Mouse (Mus musculus) Patski (cell line): ENCODE data around the gene Irf2. TPM values are rescaled to one million over a fixed set of nuclear protein-coding genes. Genes with fewer than 3 reads are reported as not detected.

Experiments used
- ATAC-seq: fragments of 100-300 bp; one replicate; pipeline ENCODE4 v1.8.0; 2021
- CTCF ChIA-PET: fragments of 350-600 bp; sonication (Branson Sonifier 250); formaldehyde crosslinking; loops from one replicate; lab custom pipeline; 2022; ENCODE audit warnings: inconsistent platforms; lab: Charles Lee
- POLR2A ChIA-PET: fragments of 350-600 bp; sonication (Branson Sonifier 250); formaldehyde crosslinking; loops from one replicate; lab custom pipeline; 2022; ENCODE audit warnings: antibody characterized with exemption, inconsistent platforms; lab: Charles Lee
- DNase-seq: peaks from one replicate; pipeline ENCODE4 v3.0.0-alpha.2; 2011; ENCODE audit warnings: low read depth, low spot score
- H3K27me3 ChIP-seq: fragments of 371-371 bp; one replicate; pipeline ENCODE4 v1.5.1; 2021
- CTCF ChIP-seq: fragments of 100-300 bp; IDR thresholded peaks from one replicate; pipeline ENCODE4 v1.5.1; 2021
- in situ Hi-C: fragments of 300-500 bp; cut with MboI; formaldehyde crosslinking; loops from 3 replicates; pipeline ENCODE4 v1.11.1; 2018; ENCODE audit warnings: low pct_unique_long_range_greater_than_20kb, mixed read lengths
- polyA plus RNA-seq: library from polyadenylated mRNA; unstranded; gene quantifications from one replicate; pipeline ENCODE4 v1.2.3, GENCODE M21; 2021

Irf2 gene
- polyA plus RNA-seq, 1 experiment from 2014 or later, result 36.5 TPM

- no peak for DNase-seq
- CTCF ChIA-PET, result interaction anchor here (1.3 kb wide), 1 partner anchor 14 kb away, joined by 3 read pairs; no protein-coding TSS in a partner anchor
- H3K27me3 ChIP-seq, result no peaks in the 10 kb centered on the region
- in situ Hi-C loops, result no loop called here
- no peak for TF ChIP-seq CTCF
- POLR2A ChIA-PET, result interaction anchor here (0.6 kb wide), 1 partner anchor 438 kb away, joined by 3 read pairs; no protein-coding TSS in a partner anchor
- no peak for ATAC-seq
Observed at GRCm38 (mm10) chr8:46882743-46883142, 143.2 kb downstream of the Irf2 start.

DNA sequence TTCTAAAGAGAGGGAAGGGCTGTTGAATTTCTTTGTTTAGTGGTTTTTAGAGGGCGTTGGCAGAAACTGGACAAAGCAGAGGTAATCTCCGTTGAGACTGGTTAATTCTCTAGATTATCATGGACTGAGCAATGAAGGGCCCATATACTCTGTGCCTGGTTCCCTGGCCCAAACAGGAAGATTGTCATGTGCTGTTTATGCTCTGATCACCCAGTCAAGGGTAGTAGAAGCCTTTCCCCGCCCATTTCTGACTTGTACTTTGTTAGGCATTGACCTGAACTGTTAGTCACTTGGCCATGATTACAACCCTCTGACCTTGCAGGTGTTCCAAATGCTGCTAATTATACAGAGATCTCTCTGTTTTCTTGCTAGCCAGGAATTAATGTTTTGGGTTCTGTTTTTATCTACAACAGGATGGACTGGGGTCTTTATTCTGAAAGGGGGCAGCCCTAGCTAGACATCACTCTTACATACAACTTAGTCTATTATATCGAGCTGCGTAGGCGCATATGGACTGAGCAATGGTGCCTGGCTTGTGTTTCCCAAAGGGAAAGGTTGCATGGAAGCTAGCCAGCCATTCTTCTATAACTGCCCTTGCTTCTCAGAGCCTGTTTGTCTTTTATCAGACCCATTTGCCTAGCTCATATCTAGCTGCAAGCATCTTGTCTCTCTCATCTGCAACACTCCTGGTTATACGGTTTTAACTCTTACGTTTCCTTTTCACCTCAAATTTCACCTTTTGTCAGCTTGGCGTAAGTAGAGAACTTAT is 143.9 kb downstream of the Irf2 start:
- no peak for ATAC-seq
- no peak for DNase-seq
- in situ Hi-C loops, result no loop called here
- POLR2A ChIA-PET, result interaction anchor here (0.6 kb wide), 1 partner anchor 437 kb away, joined by 3 read pairs; no protein-coding TSS in a partner anchor
- no peak for TF ChIP-seq CTCF
- CTCF ChIA-PET, result no interaction called here
- no peaks in the 10 kb centered on the region for H3K27me3 ChIP-seq

DNA sequence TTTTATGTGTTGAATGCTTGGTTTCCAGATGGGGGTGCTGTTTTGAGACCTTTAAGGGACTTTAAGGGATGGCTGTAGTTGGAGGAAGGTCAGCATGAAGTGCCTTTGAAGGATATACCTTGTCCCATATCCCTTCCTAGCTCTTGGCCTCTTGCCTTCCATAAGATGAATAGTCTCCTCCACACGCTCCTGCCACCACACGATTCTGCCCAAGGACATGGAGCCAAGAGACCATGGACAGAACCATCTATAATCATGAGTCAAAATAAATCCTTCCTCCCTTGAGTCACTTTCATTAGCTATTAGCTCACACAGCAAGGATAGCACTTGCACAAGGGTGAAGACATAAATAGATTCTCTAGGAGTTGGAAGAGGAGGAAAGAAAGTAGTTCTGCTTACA is 146.3 kb downstream of the Irf2 start:
- TF ChIP-seq CTCF, result no peak
- DNase-seq, result no peak
- H3K27me3 ChIP-seq, result no peaks in the 10 kb centered on the region
- ChIA-PET POLR2A (no interaction called here), CTCF (no interaction called here)
- in situ Hi-C loops, result no loop called here
- ATAC-seq, result no peak

GRCm38 (mm10) chr8:46886216-46886615 is 146.7 kb downstream of the Irf2 start:
- ATAC-seq (no peak), DNase-seq (no peak)
- ChIA-PET POLR2A (no interaction called here), CTCF (no interaction called here)
- TF ChIP-seq CTCF, result no peak
- in situ Hi-C loops, result no loop called here
- no peaks in the 10 kb centered on the region for H3K27me3 ChIP-seq

- CTCF ChIA-PET, result no interaction called here
- in situ Hi-C loops, result no loop called here
Observed at GRCm38 (mm10) chr8:46887396-46887795, 147.9 kb downstream of the Irf2 start.

DNA sequence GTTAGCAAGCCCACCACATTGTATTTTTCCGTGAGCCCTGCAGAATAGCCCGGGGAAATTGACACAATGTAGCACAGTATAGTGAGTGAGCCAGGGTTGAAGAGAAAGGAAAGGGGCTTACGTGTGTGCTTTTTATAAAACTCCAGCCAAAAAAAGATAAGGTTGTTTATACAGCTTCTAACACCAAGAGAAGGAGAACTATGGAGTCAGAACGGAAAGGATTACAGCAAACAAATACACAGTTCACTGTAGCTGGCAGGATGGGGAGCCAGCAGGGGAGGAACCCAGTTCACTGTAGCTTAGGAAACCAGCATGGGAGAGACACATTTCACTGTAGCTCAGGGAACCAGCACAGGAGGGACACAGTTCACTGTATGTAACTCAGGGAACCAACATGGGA is 149.0 kb downstream of the Irf2 start:
- ATAC-seq (no peak), DNase-seq (no peak)
- H3K27me3 ChIP-seq, result no peaks in the 10 kb centered on the region
- TF ChIP-seq CTCF, result no peak
- in situ Hi-C loops, result no loop called here
- CTCF ChIA-PET, result interaction anchor here (0.7 to 1.1 kb wide), 2 partner anchors 11 to 39 kb away, joined by 3 read pairs; no protein-coding TSS in a partner anchor
- POLR2A ChIA-PET, result interaction anchor here (0.7 kb wide), 1 partner anchor 11 kb away, joined by 3 read pairs; no protein-coding TSS in a partner anchor

More at GRCm38 (mm10) chr8:46887396-46887795, 147.9 kb downstream of the Irf2 start:
- no peak for ATAC-seq
- TF ChIP-seq CTCF, result no peak
- DNase-seq, result no peak
- no peaks in the 10 kb centered on the region for H3K27me3 ChIP-seq
- POLR2A ChIA-PET, result no interaction called here

GRCm38 (mm10) chr8:46890241-46890640 is 150.7 kb downstream of the Irf2 start:
- ATAC-seq (no peak), DNase-seq (no peak)
- in situ Hi-C loops, result no loop called here
- no peak for TF ChIP-seq CTCF
- CTCF ChIA-PET, result interaction anchor here (1.0 kb wide), 1 partner anchor 29 kb away, joined by 3 read pairs; no protein-coding TSS in a partner anchor
- H3K27me3 ChIP-seq, result no peaks in the 10 kb centered on the region
- POLR2A ChIA-PET, result no interaction called here

DNA sequence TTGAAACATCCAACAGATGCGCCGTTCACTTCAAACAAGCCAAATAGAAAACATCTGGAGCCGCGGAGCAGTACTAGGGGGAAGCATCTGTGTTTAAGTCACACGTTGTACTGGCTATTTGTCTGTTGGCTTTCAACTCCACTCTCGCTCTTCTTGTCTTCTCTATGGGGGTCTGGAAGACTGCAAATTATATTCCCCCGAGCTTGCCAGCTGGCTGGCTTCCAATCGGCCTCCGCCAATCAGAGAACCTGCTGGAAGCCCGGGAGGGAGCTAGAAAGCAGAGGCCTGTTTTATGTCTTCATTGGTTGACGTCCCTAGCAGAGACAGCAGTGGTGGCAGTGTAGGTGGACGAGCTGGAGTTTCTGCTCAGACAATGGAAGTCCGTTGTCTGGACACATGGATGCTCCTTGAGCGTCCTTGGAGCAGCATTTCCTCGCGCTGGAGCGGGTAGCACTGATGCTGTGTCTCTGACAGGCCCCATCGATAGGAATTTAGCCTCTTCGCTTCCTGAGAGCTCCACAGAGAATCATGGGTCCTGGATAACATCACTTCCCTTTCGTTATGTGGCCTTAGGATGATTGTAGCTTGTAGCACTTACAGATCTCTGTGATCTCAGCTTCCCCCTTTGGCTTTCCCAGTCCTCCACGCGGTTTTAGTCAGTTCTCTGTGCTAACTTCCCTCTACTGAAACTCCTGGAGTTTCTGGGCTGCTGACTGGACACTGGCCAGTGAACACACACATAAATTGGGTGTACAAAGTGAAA is 153.2 kb downstream of the Irf2 start:
- TF ChIP-seq CTCF, result no peak

DNA sequence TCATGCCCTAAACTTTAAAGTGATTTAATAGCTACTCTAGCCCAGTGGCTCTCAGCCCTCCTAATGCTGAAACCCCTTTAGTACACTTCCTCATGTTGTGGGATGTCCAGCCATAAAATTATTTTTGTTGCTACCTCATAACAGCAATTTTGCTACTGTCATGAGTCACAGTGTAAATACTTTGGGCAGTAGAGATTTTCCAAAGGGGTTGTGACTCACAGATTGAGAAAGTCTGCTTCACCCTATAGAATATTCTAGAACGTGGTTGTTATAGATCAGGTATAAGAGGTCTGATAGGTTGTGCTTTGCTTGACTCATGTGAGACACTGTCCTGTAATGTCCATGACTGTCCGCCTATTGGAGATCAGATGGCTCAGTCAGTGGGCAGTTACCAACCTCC is 154.9 kb downstream of the Irf2 start:
- in situ Hi-C loops, result no loop called here
- CTCF ChIA-PET, result interaction anchor here (1.1 kb wide), 1 partner anchor 13 kb away, joined by 3 read pairs; no protein-coding TSS in a partner anchor
- no peak for ATAC-seq
- no peaks in the 10 kb centered on the region for H3K27me3 ChIP-seq
- no peak for DNase-seq
- POLR2A ChIA-PET, result no interaction called here
- no peak for TF ChIP-seq CTCF

More for the DNA sequence above, 153.2 kb downstream of the Irf2 start:
- ChIA-PET POLR2A (no interaction called here), CTCF (no interaction called here)
- in situ Hi-C loops, result no loop called here
- no peak for ATAC-seq
- no peaks in the 10 kb centered on the region for H3K27me3 ChIP-seq
- no peak for DNase-seq

DNA sequence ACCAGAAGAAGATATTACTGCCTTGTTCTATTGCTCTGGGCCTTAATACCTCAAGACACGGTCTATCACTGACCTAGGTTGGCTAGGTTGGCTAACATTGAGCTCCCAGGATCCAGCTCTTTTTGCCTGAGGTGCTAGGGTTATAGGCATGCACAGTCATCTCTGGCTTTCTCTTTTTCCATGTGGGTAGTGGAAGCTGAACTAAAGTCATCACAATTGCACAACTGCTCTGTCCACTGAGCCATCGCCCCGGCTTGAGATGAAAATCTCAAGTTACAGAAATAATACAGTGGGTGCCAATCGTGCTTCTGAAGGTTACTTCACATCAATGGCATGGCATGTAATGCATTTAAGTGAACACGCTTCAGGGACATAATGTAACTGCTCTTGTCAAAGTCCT is 156.5 kb downstream of the Irf2 start:
- CTCF ChIA-PET, result interaction anchor here (0.8 kb wide), 1 partner anchor 57 kb away, joined by 3 read pairs; no protein-coding TSS in a partner anchor

GRCm38 (mm10) chr8:46896704-46897103 is 157.2 kb downstream of the Irf2 start:
- CTCF ChIA-PET, result no interaction called here
- TF ChIP-seq CTCF, result no peak
- in situ Hi-C loops, result no loop called here
- POLR2A ChIA-PET, result no interaction called here
- no peak for ATAC-seq
- H3K27me3 ChIP-seq, result peaks cover 5% of the 10 kb centered on the region
- DNase-seq, result no peak

More for the DNA sequence above, 156.5 kb downstream of the Irf2 start:
- ATAC-seq (peak; percentile 44), DNase-seq (peak; percentile 19)
- no peaks in the 10 kb centered on the region for H3K27me3 ChIP-seq
- TF ChIP-seq CTCF, result no peak
- POLR2A ChIA-PET, result no interaction called here
- in situ Hi-C loops, result no loop called here

Other genes with a start within 250 kb of the Irf2 start
- 7.9 TPM for gene Cenpu, start 187.7 kb upstream of the Irf2 start, polyA plus RNA-seq
- 14.0 TPM for gene Primpol, start 122.5 kb upstream of the Irf2 start, polyA plus RNA-seq
- 57.3 TPM for gene Casp3, start 122.4 kb upstream of the Irf2 start, polyA plus RNA-seq
- gene Enpp6, start 247.2 kb downstream of the Irf2 start, polyA plus RNA-seq, result 0.32 TPM